Mouse (Mus musculus): ENCODE data around the gene C5ar1.
"Not testable (repeated sequence)": the region's sequence is repeated elsewhere in the genome, so short reads cannot be mapped to it uniquely, and the experiment has no call there.

Gene C5ar1

DNA sequence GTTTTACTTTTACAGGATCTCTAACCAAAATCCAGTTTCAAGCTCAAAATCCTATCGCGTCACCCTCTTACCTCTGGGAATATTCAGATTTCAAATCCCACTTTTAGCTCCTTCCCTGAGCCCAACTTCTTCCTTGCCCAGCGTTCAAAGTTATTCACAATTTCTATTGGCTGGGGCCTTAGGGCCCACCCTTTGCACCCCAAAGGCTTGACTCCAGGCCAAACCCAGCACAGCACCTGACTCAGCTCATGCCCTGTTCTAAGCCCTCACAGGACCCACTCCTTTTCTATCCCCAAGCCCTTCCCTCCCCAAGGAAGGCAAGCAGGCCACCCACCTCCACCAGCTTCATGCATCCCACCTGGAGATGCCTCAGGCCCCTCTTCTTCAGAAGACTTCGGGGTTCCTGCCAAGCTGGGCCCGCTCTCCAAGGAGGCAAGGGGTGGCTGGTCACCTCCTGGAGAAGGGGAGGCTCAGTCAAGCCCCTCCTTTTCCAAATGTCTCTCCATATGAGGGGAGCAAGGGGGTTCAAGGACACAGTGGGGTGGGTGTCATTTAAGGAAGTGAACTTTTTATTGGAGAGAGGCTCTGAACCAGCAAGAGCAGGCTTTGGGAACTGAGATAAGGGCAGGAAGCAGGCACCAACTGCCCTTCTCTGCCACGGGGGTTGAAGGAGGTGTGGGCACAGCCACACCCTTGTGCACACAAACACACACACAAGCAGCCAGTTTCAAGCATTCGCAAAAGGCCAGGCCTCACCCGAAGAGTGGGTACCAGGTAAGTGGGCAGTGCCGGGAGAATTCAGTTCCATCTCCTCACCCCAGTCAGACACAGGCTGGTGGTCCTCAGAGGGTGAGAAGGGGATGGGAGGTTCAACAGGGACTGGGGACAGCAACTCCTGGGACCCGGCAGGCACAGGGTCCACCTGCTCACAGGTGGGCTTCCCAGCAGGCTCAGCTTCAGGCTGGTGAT lies 15.9 kb upstream of the C5ar1 start:
- DNase-seq: no peak

DNA sequence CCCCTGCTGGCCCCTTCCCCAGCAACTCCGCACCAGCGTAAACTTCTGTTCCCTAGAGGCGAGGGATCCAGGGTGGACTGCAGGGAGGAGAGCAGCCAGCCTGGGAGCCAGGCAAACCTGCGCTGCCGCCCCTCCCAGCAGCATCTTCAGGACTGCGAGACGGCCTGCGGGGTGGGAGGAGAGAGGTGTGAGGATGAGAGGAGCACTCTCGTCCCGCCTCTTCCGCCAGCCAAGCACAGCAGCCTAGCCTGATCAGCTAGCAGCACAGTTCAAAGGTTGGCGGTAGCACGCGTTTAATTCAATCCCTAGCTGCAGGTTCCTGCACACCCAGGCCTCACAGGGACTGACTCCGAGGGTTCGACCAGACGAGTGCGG lies 14.4 kb upstream of the C5ar1 start:
- DNase-seq: no peak

DNA sequence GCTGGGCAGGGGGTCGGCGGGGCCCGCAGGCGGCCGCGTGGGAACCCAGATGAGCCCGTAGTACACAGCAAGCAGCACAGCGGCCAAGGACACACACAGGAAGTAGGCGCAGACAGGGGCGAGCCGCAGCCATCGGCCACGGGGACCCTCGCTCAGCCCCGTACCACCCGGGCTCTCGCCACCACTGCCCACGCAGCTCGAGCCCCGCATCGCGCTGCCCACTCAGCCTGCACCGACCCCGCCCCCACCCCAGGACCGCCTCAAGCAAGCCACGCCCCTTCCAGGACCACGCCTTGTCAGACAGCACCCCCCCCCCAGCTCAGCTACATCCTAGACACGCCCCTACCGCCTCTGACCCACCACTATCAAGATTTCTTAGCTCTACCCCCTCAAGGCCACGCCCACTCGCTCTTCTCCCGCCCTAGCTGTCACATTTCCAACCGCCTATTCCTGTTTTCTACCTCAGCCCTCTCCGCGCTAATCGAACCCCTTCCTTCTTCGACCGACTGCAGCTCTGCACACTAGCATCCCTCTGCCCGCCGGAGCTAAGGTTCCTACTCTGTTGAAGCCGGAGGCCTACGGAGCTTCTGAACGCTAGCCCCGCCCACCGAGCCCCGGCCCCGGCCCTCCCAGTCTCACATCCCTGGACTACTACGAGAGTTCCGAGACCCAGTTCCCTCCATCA lies 13.9 kb upstream of the C5ar1 start, which contains the start of gene Inafm1:
Gene Inafm1 (minus strand): TSS at position 537 of the 685 bp plus-strand sequence.
- DNase-seq: peak; percentile 88

DNA sequence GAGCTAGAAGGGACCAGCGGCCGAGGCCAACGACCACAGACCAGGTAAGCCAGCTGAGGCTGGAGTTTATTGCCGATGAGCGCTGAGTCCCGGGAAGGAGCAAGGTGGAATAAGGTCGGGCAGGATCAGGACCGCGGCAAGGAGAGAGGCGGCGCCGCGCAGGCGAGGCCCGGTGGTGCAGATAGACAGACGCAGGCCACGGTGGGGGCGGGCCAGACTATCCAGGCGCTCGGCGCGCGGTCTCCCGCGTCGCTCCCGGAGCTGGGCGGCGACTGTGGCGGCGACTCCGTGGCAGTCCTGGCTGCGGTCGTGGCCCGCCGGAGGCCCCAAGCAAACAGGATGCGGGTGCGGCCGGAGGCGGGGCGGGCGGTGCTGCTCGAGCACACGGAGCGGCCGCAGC lies 13.3 kb upstream of the C5ar1 start:
- DNase-seq: peak; percentile 69

DNA sequence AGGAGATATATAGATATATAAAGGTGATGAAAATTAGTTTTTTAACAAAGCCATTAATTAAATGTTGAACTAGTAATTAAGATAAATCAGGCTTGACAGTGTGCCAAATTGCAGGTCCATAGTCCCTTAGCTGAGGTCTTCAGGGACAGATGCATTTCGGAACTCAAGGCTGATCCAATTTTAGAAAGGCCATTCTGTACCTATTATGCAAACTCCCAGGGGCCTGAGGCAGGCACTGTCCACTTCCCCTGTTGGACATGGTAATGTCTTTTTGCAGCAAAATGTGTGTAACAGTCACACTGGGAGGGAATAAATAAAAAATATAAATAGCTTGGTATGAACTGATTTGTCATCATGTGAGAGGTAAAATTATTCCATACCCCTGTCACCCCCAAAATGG lies 11.8 kb upstream of the C5ar1 start:
- no peak for DNase-seq

DNA sequence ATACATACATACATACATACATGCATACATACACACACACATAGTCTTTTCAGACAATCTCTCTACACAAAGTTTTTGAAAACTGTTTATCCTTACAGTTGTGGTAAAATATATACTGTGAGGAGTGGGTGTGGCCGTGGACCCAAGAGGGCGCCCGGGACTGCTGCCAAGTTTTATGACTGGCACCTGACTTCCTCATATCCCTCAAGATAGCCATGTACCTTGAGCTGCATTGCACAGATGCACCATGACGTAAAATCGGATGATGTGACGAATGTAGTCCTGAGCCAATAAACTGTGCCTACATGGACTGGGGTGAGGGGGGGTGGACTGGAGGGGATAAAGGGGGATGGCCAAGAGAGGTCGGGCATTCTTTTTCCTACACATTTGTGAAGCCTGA lies 7.3 kb upstream of the C5ar1 start:
- not testable (repeated sequence) for DNase-seq

DNA sequence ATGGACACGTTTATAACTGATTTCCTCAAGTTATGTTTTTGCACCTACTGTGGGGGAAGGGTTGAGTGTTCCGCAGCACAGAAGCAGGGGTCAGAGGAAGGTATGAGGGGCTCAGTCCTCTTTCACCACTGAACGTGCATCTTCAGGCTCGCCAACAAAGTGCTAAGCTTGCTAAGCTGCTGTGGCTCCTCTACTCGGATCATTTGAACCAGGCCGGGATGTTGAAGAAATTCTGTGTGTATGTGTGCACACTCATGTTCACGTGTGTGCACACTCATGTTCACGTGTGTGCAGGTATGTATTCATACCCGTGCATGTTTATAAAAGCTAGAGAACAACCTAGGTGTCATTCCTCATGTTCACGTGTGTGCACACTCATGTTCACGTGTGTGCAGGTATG lies 6.5 kb upstream of the C5ar1 start:
- DNase-seq: no peak

DNA sequence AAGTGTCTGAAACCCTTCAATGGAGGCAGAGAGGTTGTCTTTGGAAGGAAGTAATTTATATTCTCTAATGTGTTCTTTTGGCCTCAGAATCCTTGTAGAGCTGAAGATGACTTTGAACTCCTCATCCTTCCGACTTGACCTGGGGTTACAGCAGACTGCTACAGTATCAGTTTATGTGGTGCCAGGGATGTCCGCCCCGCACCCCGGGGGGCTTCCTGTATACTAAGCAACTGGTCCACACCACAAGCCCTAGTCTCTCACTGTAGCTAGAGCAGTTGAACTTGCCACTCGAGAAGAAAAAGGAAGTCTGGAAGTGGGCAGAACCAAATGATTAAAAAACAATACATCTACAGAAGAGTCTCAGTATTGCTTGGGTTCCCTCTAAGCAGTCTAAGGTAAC lies 4.5 kb upstream of the C5ar1 start:
- no peak for DNase-seq

DNA sequence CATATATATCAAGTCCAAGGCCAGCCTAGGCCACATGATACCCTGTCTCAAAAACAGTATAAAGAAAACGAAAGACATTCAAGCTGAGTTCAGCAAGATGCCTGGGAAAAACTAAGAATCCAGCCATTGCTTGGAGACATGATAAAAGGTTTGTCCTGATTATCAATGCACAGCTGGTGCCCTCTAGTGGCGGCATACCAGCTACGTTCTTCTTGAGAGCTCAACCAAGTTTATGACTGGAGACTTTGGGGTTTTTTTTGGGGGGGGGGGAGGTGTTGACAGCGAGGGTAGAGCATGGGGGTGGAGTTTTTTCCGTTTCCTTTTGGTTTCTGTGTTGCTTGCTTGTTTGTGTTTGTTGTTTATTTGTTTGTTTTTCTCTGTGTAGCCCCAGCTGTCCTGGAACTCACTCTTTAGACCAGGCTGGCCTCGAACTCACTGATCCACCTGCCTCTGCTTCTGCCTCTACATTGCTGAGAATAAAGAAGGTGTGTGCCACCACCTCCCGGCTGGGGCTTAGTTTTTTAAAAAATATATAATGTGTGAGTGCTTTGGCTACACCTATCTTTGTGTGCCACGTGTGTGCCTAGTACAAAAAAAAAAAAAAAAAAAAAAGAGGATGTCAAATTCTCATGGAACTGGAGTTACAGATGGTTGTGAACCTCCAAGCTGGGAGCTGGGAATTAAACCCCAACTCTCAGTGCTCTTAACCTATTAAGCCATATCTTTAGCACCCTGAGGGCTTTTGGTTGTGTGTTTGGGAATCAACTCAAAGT lies 3.9 kb upstream of the C5ar1 start:
- peak; percentile 85 for DNase-seq

DNA sequence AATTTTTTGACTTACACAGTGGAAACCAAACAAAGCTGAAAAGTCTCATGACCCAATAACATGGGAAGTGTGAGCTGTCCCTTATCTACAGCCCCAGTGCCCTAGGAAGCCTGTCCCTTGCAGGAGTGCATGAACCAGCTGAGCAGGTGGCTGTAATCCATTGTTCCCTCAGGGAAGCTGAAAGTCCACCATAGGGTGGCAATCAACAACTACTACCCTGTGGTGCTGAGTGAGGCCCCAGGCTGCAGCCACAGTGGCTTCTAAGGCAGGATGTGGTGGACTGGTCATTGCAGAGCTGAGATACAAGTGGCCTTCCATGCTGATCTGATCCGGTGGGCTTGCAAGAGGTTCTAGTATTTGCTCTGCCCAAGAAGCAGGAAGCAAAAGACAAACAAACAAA lies 1.8 kb upstream of the C5ar1 start:
- DNase-seq: no peak

DNA sequence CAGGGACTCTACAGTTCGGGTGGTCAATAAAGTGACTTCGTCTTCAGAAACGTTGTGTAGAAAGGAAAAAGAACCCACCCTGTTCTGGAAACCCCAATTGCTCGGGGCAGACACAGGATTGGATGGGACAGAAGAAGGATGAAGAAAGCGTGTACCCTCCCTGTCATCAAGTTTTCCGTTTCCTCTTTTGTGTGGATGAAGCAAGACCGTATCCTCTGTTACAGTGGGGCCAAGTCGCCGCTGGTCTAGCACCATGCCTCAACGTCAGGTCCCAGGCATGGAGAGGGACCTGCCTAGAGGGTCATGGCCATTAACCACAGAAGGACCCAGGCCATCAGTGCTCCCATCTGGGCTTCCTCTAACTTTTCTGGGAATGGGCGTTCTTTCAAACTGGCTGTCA lies 1.5 kb downstream of the C5ar1 start:
- DNase-seq: no peak

DNA sequence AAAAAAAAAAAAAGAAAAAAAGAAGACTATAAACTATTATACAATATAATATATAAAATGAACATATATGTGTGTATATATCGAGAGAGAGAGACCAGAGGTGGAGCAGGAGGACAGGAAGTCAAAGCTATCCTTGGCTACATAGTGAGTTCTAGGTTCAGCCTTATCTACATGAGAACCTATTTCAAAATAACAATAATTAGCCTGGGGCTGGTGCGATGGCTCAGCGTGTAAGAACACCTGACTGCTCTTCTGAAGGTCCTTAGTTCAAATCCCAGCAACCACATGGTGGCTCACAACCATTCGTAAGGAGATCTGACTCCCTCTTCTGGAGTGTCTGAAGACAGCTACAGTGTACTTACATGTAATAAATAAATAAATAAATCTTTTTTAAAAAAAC lies 3.4 kb downstream of the C5ar1 start:
- not testable (repeated sequence) for DNase-seq

DNA sequence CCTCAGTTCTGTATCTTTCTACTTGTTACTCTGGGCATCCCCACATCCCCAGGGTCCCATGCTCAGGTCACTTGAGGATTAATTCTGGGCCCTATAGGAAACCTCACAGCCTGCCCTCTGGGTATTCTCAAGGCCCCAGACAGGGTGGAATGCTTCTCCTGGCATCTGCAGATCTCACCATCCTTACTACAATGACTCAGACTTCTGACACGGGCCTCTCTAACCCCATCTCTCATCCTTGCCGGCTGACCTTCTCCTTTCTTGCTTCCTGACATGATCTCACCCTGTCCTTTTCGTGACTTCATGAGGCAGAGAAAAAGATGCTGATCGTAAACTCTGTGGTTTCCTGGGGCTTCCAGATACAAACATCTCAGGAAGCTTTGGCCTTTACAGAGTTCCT lies 5.1 kb downstream of the C5ar1 start:
- no peak for DNase-seq

DNA sequence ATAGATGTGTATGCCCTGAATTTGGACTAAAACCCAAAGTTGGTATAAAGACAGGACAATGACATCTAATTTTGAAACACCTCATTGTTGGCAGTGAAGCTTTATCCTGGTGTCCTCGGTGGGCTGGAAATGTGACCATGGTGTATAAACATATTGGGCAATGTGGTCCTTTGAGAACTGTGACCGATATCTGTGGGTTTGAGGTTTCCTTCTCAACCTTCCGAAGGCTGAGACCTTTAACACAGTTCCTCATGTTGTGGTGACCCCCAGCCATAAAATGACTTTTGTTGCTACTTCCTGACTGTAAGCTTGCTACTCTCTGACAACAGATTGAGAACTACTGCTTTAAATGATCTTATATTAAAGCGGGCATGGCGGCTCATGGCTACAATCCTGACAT lies 8.7 kb downstream of the C5ar1 start:
- DNase-seq: no peak

DNA sequence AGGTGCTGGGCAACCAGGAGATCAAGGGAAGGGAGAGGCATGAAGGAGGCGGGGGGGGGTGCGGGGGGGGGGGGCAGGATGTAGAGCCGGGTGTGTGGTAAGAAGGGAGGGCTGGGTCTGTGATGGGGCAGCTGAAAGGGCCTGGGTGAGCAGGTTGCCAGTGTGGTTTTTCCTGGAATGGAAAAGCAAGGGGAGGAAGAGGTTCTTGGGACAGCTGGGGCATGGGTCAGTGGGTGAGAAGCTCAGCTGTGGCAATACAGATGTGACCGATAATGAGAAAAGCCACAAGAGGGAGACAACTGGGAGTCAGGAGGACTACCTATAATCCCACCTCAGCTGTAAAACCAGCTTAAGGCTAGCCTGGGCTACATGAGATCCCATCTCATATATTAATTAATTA lies 13.4 kb downstream of the C5ar1 start:
- DNase-seq: no peak

DNA sequence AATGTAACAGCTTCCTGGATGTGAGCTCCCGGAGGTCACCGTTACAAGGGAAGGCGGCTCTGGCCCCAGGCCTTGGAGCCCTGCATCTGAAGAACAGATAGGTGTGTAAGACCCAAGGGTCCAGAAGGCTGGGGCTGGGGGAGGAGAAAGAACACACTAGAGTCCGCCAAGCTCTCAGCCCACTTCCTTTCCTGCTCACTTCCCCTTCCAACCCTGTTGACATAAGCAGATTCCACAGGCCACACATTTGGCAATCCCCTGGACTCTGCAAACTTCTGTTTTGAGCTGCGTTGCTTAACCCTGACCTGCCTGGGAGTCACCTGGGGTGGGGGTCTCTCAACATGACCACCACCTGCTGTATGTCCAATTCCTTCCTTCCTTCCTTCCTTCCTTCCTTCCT lies 15.3 kb downstream of the C5ar1 start, which contains the start of gene C5ar2:
Gene C5ar2 (minus strand): TSS at position 88 of the 400 bp plus-strand sequence.
- DNase-seq: no peak

DNA sequence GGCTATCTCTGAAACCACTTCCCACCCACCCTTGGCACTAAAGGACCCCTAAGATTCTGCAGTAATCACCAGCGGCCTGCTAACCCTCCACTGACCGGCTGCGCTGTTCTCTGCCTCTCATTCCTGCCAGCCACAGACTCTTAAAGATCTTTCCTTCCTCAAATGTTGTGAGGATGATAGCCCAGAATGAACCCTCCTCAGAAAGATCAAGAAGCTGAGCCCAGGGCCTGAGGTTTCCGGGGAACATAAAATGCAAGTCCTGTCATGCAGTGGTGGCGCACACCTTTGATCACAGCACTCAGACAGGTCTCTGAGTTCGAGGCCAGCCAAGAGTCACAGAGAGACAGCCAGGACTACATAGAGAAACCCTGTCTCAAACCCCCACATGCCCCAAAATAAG lies 17.1 kb downstream of the C5ar1 start:
- no peak for DNase-seq

DNA sequence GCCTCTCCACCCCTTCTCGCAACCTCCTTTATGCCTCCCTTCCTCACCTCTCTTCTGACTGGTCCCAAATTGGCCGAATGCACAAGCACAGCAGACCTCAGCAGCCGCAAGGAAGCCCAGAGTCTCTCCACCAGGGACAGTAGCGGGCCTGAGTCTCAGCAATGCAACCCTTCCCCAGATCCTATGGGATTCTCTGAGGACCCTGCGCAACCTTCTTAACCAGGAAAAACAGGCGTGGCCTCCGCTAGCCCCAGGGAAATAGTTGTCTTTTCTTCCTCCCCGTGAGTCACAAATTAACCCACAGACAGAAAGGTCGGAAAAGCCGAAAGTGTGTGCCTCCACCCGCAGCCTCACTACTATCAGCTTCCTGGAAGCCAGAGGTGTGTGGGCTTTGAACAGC lies 17.6 kb downstream of the C5ar1 start:
- DNase-seq: no peak

DNA sequence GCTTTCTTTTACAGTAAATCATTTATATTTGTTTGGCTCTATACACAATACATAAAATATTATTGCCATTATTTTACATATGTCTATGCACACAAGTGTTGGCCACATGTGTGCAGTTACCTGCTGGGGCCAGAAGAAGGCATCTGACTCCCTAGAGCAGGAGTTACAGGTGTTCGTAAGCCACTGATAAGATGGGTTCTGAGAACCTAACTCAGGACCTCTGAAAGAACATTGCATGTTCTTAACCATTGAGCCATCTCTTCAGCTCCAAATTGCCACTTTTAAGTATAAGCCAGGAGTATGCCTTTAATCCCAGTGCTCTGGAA lies 18.4 kb downstream of the C5ar1 start:
- no peak for DNase-seq

DNA sequence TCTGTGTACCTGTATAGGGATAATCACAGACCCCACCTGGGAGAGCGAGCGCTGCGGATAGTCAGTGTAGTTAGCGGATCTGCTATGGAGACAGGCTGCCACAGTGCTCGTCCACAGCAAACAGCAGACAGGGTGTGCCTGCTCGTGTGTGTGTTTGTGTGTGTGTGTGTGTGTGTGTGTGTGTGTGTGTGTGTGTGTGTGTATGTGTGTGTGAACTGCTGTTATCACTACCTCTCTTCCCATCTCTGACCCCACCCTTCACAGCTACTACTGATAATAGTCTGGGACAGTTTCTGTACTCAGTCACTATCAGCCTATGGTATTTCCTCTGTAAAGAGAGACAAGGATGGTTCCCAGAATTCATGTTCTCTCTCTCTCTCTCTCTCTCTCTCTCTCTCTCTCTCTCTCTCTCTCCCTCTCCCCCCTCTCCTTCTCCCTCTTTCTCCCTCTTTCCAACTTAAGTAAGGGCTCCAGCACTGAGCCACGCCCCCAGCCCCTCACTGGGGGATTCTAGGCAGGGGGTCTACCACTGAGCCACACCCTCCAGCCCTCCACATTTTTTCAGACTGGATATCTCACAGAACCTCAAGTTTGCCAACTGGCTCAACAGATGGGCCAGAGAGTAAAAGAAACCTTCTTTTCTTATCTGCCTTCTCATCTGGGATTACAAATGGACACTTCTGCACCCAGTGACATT lies 18.9 kb downstream of the C5ar1 start:
- no peak for DNase-seq

DNA sequence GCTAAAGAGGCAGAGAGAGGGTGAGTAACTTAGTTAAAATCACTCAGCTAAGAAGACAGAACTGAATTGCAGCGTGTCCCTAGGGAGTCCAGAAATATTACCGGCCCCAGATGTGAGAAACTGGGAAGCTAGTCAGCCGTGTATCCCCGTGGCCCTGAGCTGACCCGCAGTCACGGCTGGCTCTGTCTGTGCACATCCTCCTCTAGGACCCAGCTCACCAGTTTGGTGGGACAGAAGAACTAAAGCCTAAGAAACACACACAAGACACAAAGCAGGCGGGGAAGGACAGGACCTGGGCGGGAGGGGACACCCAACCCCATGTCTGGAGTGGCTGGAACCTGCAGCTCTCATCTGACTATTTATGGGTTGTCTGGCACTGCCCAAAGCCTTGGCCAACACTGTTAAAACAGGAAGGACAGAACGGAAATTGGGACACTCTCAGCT lies 19.8 kb downstream of the C5ar1 start:
- DNase-seq: no peak

DNA sequence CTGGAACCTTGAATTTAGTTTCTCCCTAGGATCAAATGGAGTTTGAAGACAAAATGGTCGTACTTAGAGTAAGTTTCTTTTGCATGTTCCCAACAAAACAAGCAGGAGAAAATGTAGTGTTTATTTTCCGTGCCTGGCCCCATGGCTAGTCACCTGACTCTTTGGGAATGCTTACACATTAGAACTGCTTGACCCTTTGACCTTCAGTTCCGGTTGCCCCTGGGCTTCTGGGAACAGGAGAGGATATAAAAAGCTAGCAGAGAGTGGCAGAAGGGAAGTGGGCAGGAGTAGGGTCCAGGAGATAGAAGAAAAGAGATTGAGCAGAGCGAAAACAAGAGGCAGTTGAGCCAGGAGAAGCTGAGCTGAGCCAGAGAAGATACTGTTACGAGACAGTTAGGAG lies 29.5 kb downstream of the C5ar1 start:
- DNase-seq: peak; percentile 68

Data from kidney, adult 18-20 months (tissue).